Mouse (Mus musculus): ENCODE measurements around the gene Cep72. TPM values are rescaled to one million over a fixed set of nuclear protein-coding genes. Genes with fewer than 3 reads are reported as not detected.

The Cep72 gene
- total and polyA plus RNA-seq, 2 experiments from 2014 or later = 6.7 to 8.8 TPM

- Histone ChIP-seq H3K9me3 (ENCODE audit: low read length) (no peaks in the 10 kb centered on the region), H3K9ac (no peak overlapping the region), H3K27me3 (ENCODE audit: insufficient read depth, low read length) (no peaks in the 10 kb centered on the region), H3K27ac (ENCODE audit: low read depth, low read length) (no peak overlapping the region), H3K4me1 (ENCODE audit: insufficient read depth) (no peaks in the 10 kb centered on the region), H3K4me3 (ENCODE audit: low read depth, low read length) (no peak overlapping the region), H3K36me3 (ENCODE audit: insufficient read depth) (no peaks in the 10 kb centered on the region), H3K4me2 (ENCODE audit: low read depth) (no peak overlapping the region)
- WGBS = 83% methylated on average over 4 of the region's 4 CpGs
- TF ChIP-seq CTCF (IDR thresholded peaks at IDR 0.05; ENCODE audit: low read depth) = no peak
- ATAC-seq (no peak), DNase-seq (no peak)
Observed at GRCm38 (mm10) chr13:74001492-74001891, 60.6 kb downstream of the Cep72 start.

GRCm38 (mm10) chr13:74000961-74001360 lies 61.1 kb downstream of the Cep72 start:
- Histone ChIP-seq H3K9ac (no peak overlapping the region), H3K27me3 (ENCODE audit: insufficient read depth, low read length) (no peaks in the 10 kb centered on the region), H3K9me3 (ENCODE audit: low read length) (no peaks in the 10 kb centered on the region), H3K4me1 (ENCODE audit: insufficient read depth) (no peaks in the 10 kb centered on the region), H3K36me3 (ENCODE audit: insufficient read depth) (no peaks in the 10 kb centered on the region), H3K4me2 (ENCODE audit: low read depth) (no peak overlapping the region), H3K27ac (ENCODE audit: low read depth, low read length) (no peak overlapping the region), H3K4me3 (ENCODE audit: low read depth, low read length) (no peak overlapping the region)
- ATAC-seq (no peak), DNase-seq (no peak)
- WGBS = 79% methylated on average over 6 of the region's 6 CpGs
- no peak for TF ChIP-seq CTCF (IDR thresholded peaks at IDR 0.05; ENCODE audit: low read depth)

- ATAC-seq (no peak), DNase-seq (no peak)
- Histone ChIP-seq H3K27ac (ENCODE audit: low read depth, low read length) (no peak overlapping the region), H3K4me2 (ENCODE audit: low read depth) (no peak overlapping the region), H3K9me3 (ENCODE audit: low read length) (no peaks in the 10 kb centered on the region), H3K4me1 (ENCODE audit: insufficient read depth) (no peaks in the 10 kb centered on the region), H3K9ac (no peak overlapping the region), H3K27me3 (ENCODE audit: insufficient read depth, low read length) (no peaks in the 10 kb centered on the region), H3K36me3 (ENCODE audit: insufficient read depth) (no peaks in the 10 kb centered on the region), H3K4me3 (ENCODE audit: low read depth, low read length) (no peak overlapping the region)
- TF ChIP-seq CTCF (IDR thresholded peaks at IDR 0.05; ENCODE audit: low read depth) = no peak
Observed at GRCm38 (mm10) chr13:74000519-74000918, 61.6 kb downstream of the Cep72 start.

GRCm38 (mm10) chr13:73996456-73996855 lies 65.6 kb downstream of the Cep72 start:
- ATAC-seq (no peak), DNase-seq (no peak)
- no peak overlapping the region for H3K9ac ChIP-seq
- H3K36me3 ChIP-seq (ENCODE audit: insufficient read depth) = no peaks in the 10 kb centered on the region
- H3K27me3 ChIP-seq (ENCODE audit: insufficient read depth, low read length) = no peaks in the 10 kb centered on the region
- no peak for TF ChIP-seq CTCF (IDR thresholded peaks at IDR 0.05; ENCODE audit: low read depth)
- H3K4me3 ChIP-seq (ENCODE audit: low read depth, low read length) = no peak overlapping the region
- no peak overlapping the region for H3K27ac ChIP-seq (ENCODE audit: low read depth, low read length)
- H3K4me1 ChIP-seq (ENCODE audit: insufficient read depth) = no peaks in the 10 kb centered on the region
- no peak overlapping the region for H3K4me2 ChIP-seq (ENCODE audit: low read depth)
- WGBS = 87% methylated on average over 4 of the region's 4 CpGs
- no peaks in the 10 kb centered on the region for H3K9me3 ChIP-seq (ENCODE audit: low read length)

- H3K36me3 ChIP-seq (ENCODE audit: insufficient read depth) = no peaks in the 10 kb centered on the region
- H3K4me2 ChIP-seq (ENCODE audit: low read depth) = no peak overlapping the region
- no peak overlapping the region for H3K9ac ChIP-seq
- H3K27ac ChIP-seq (ENCODE audit: low read depth, low read length) = no peak overlapping the region
- DNase-seq (no peak), ATAC-seq (no peak)
- 75% methylated on average over 5 of the region's 5 CpGs for WGBS
- no peaks in the 10 kb centered on the region for H3K9me3 ChIP-seq (ENCODE audit: low read length)
- no peaks in the 10 kb centered on the region for H3K27me3 ChIP-seq (ENCODE audit: insufficient read depth, low read length)
- no peak overlapping the region for H3K4me3 ChIP-seq (ENCODE audit: low read depth, low read length)
- no peaks in the 10 kb centered on the region for H3K4me1 ChIP-seq (ENCODE audit: insufficient read depth)
- TF ChIP-seq CTCF (IDR thresholded peaks at IDR 0.05; ENCODE audit: low read depth) = no peak
Observed at GRCm38 (mm10) chr13:73991267-73991666, 70.8 kb downstream of the Cep72 start.

- no peak for TF ChIP-seq CTCF (IDR thresholded peaks at IDR 0.05; ENCODE audit: low read depth)
- Histone ChIP-seq H3K9ac (no peak overlapping the region), H3K4me3 (ENCODE audit: low read depth, low read length) (no peak overlapping the region), H3K27ac (ENCODE audit: low read depth, low read length) (no peak overlapping the region), H3K4me1 (ENCODE audit: insufficient read depth) (no peaks in the 10 kb centered on the region), H3K9me3 (ENCODE audit: low read length) (no peaks in the 10 kb centered on the region), H3K36me3 (ENCODE audit: insufficient read depth) (no peaks in the 10 kb centered on the region), H3K4me2 (ENCODE audit: low read depth) (no peak overlapping the region), H3K27me3 (ENCODE audit: insufficient read depth, low read length) (no peaks in the 10 kb centered on the region)
- DNase-seq = no peak
- ATAC-seq = no peak
- 75% methylated on average over 2 of the region's 2 CpGs for WGBS
Observed at GRCm38 (mm10) chr13:73990761-73991160, 71.3 kb downstream of the Cep72 start.

GRCm38 (mm10) chr13:73990325-73990724 lies 71.8 kb downstream of the Cep72 start:
- Histone ChIP-seq H3K9ac (no peak overlapping the region), H3K9me3 (ENCODE audit: low read length) (no peaks in the 10 kb centered on the region), H3K4me2 (ENCODE audit: low read depth) (no peak overlapping the region), H3K4me3 (ENCODE audit: low read depth, low read length) (no peak overlapping the region), H3K27me3 (ENCODE audit: insufficient read depth, low read length) (no peaks in the 10 kb centered on the region), H3K27ac (ENCODE audit: low read depth, low read length) (no peak overlapping the region), H3K4me1 (ENCODE audit: insufficient read depth) (no peaks in the 10 kb centered on the region), H3K36me3 (ENCODE audit: insufficient read depth) (no peaks in the 10 kb centered on the region)
- DNase-seq (no peak), ATAC-seq (no peak)
- WGBS = 85% methylated on average over 5 of the region's 5 CpGs
- no peak for TF ChIP-seq CTCF (IDR thresholded peaks at IDR 0.05; ENCODE audit: low read depth)

Other genes with a start within 250 kb of the Cep72 start
- gene Nkd2, start 214.7 kb downstream of the Cep72 start, total RNA-seq (2014; rRNA removed) = 27.8 and 35.3 TPM in 2 replicates
- 15.2 TPM in 2 replicates for gene Nkd2, start 214.7 kb downstream of the Cep72 start, polyA plus RNA-seq (2015; fragmentation: Nextera tagmentation; extraction: Ambion mirVana)
- 3.8 and 4.3 TPM in 2 replicates for gene Trip13, start 124.5 kb downstream of the Cep72 start, total RNA-seq (2014; rRNA removed)
- gene Trip13, start 124.5 kb downstream of the Cep72 start, polyA plus RNA-seq (2015; fragmentation: Nextera tagmentation; extraction: Ambion mirVana) = 9.6 and 10.6 TPM in 2 replicates
- gene Brd9, start 124.5 kb downstream of the Cep72 start, total RNA-seq (2014; rRNA removed) = 93.6 and 111 TPM in 2 replicates
- 68.1 and 75.0 TPM in 2 replicates for gene Brd9, start 124.5 kb downstream of the Cep72 start, polyA plus RNA-seq (2015; fragmentation: Nextera tagmentation; extraction: Ambion mirVana)
- not detected in 2 replicates for gene Zdhhc11, start 98.4 kb downstream of the Cep72 start, total RNA-seq (2014; rRNA removed)
- gene Zdhhc11, start 98.4 kb downstream of the Cep72 start, polyA plus RNA-seq (2015; fragmentation: Nextera tagmentation; extraction: Ambion mirVana) = not detected in 2 replicates
- gene Tppp, start 52.9 kb downstream of the Cep72 start, total RNA-seq (2014; rRNA removed) = 28.9 and 33.4 TPM in 2 replicates
- gene Tppp, start 52.9 kb downstream of the Cep72 start, polyA plus RNA-seq (2015; fragmentation: Nextera tagmentation; extraction: Ambion mirVana) = 6.2 and 8.2 TPM in 2 replicates
- 0.15 and 0.29 TPM in 2 replicates for gene Slc9a3, start 59.2 kb upstream of the Cep72 start, total RNA-seq (2014; rRNA removed)
- 0.28 and 0.40 TPM in 2 replicates for gene Slc9a3, start 59.2 kb upstream of the Cep72 start, polyA plus RNA-seq (2015; fragmentation: Nextera tagmentation; extraction: Ambion mirVana)
- 87.0 and 88.5 TPM in 2 replicates for gene Exoc3, start 146.4 kb upstream of the Cep72 start, total RNA-seq (2014; rRNA removed)
- gene Exoc3, start 146.4 kb upstream of the Cep72 start, polyA plus RNA-seq (2015; fragmentation: Nextera tagmentation; extraction: Ambion mirVana) = 88.1 and 98.5 TPM in 2 replicates
- gene Ahrr, start 230.0 kb upstream of the Cep72 start, total RNA-seq (2014; rRNA removed) = 2.1 and 2.9 TPM in 2 replicates
- gene Ahrr, start 230.0 kb upstream of the Cep72 start, polyA plus RNA-seq (2015; fragmentation: Nextera tagmentation; extraction: Ambion mirVana) = 0.64 and 0.80 TPM in 2 replicates

Measured in forebrain, postnatal 0 days (tissue).